Mouse (Mus musculus) limb, embryonic 10.5 days (tissue): Measurements from ENCODE around the gene Mef2d. TPM values are rescaled to one million over a fixed set of nuclear protein-coding genes. Genes with fewer than 3 reads are reported as not detected.

Experiments
- DNase-seq: peaks from one replicate; pipeline ENCODE4 v3.0.0-alpha.2; 2017; ENCODE audit warnings: low spot score
- H3K27ac ChIP-seq: fragments of 300-500 bp; sonication (generic); 2 replicates; pipeline ENCODE4 v1.5.1; 2016; ENCODE audit warnings: mild to moderate bottlenecking
- H3K27me3 ChIP-seq: fragments of 300-500 bp; sonication (generic); 2 replicates; pipeline ENCODE4 v1.6.1; 2016; ENCODE audit warnings: low read depth, mild to moderate bottlenecking; ENCODE audit not compliant: poor library complexity, severe bottlenecking
- H3K36me3 ChIP-seq: fragments of 300-500 bp; sonication (generic); 2 replicates; pipeline ENCODE4 v1.6.1; 2016; ENCODE audit warnings: mild to moderate bottlenecking, moderate library complexity
- H3K4me1 ChIP-seq: fragments of 300-500 bp; sonication (generic); 2 replicates; pipeline ENCODE4 v1.6.1; 2016
- H3K4me3 ChIP-seq: fragments of 300-500 bp; sonication (generic); 2 replicates; pipeline ENCODE4 v1.5.1; 2016; ENCODE audit warnings: mild to moderate bottlenecking, moderate library complexity
- H3K9me3 ChIP-seq: fragments of 300-500 bp; sonication (generic); replicated peaks from 2 replicates; pipeline ENCODE4 v1.6.1; 2016; ENCODE audit warnings: mild to moderate bottlenecking
- WGBS: fragments of 180-500 bp; shearing (Covaris S2); methylation state at CpG from one replicate; pipeline ENCODE4 v1.1.7; 2016; 5-methylcytosine and 5-hydroxymethylcytosine counted together
- polyA plus RNA-seq: library from polyadenylated mRNA; unstranded; fragments of >200 nt; fragmentation: Nextera tagmentation; extraction: Ambion mirVana; gene quantifications from 2 replicates; pipeline ENCODE4 v1.2.1, GENCODE M21; 2016

Mef2d gene
- polyA plus RNA-seq, 1 experiment from 2014 or later: 14.0 TPM

GRCm38 (mm10) chr3:88139243-88140177, 2.7 kb upstream of the Mef2d start:
- H3K27me3 ChIP-seq: 0 out of 2 replicates have a peak, but pooled peaks cover 3% of the 10 kb centered on the region
- H3K4me3 ChIP-seq: peak overlapping the region; percentile 58
- no peak for DNase-seq
- H3K4me1 ChIP-seq: peaks cover 68% of the 10 kb centered on the region
- no peaks in the 10 kb centered on the region for H3K36me3 ChIP-seq
- 18% methylated on average over 25 of the region's 25 CpGs for WGBS
- no peaks in the 10 kb centered on the region for H3K9me3 ChIP-seq
- H3K27ac ChIP-seq: peak overlapping the region; percentile 94

- no peak for DNase-seq
These were observed 1.8 kb upstream of the Mef2d start for GRCm38 (mm10) chr3:88140178-88140902.

GRCm38 (mm10) chr3:88140903-88141430, 1.2 kb upstream of the Mef2d start:
- no peak for DNase-seq
- Histone ChIP-seq H3K4me3 (peak overlapping the region; percentile 94), H3K27ac (peak overlapping the region; percentile 94), H3K36me3 (0 out of 2 replicates have a peak, but pooled peaks cover 3% of the 10 kb centered on the region), H3K27me3 (0 out of 2 replicates have a peak, but pooled peaks cover 3% of the 10 kb centered on the region), H3K9me3 (no peaks in the 10 kb centered on the region), H3K4me1 (peaks cover 82% of the 10 kb centered on the region)
- 31% methylated on average over 6 of the region's 6 CpGs for WGBS

More at GRCm38 (mm10) chr3:88140178-88140902, 1.8 kb upstream of the Mef2d start:
- H3K27ac ChIP-seq: peak overlapping the region; percentile 94
- 0 out of 2 replicates have a peak, but pooled peaks cover 3% of the 10 kb centered on the region for H3K27me3 ChIP-seq
- peak overlapping the region; percentile 94; the same call in 1 of the 2 replicates for H3K4me3 ChIP-seq
- H3K36me3 ChIP-seq: no peaks in the 10 kb centered on the region
- no peaks in the 10 kb centered on the region for H3K9me3 ChIP-seq
- H3K4me1 ChIP-seq: peaks cover 76% of the 10 kb centered on the region
- WGBS: 20% methylated on average over 11 of the region's 11 CpGs

- 0 out of 2 replicates have a peak, but pooled peaks cover 3% of the 10 kb centered on the region for H3K27me3 ChIP-seq
- 8% methylated on average over 9 of the region's 9 CpGs for WGBS
- DNase-seq: peak; percentile 43
These were observed 759 bp upstream of the Mef2d start for GRCm38 (mm10) chr3:88141439-88141786.

GRCm38 (mm10) chr3:88142546-88142915, 359 bp downstream of the Mef2d start:
- 0 out of 2 replicates have a peak, but pooled peaks cover 3% of the 10 kb centered on the region for H3K27me3 ChIP-seq
- WGBS: under 1% methylated on average over 57 of the region's 57 CpGs
- DNase-seq: no peak
- peaks cover 94% of the 10 kb centered on the region for H3K4me1 ChIP-seq
- no peaks in the 10 kb centered on the region for H3K9me3 ChIP-seq
- H3K36me3 ChIP-seq: 0 out of 2 replicates have a peak, but pooled peaks cover 3% of the 10 kb centered on the region
- H3K4me3 ChIP-seq: peak overlapping the region; percentile 94
- peak overlapping the region; percentile 94 for H3K27ac ChIP-seq

More at GRCm38 (mm10) chr3:88141439-88141786, 759 bp upstream of the Mef2d start:
- Histone ChIP-seq H3K4me1 (peaks cover 87% of the 10 kb centered on the region), H3K9me3 (no peaks in the 10 kb centered on the region), H3K4me3 (peak overlapping the region; percentile 94), H3K27ac (peak overlapping the region; percentile 94), H3K36me3 (0 out of 2 replicates have a peak, but pooled peaks cover 3% of the 10 kb centered on the region)

GRCm38 (mm10) chr3:88142916-88143771, 972 bp downstream of the Mef2d start:
- H3K4me1 ChIP-seq: peaks cover 94% of the 10 kb centered on the region
- 0 out of 2 replicates have a peak, but pooled peaks cover 3% of the 10 kb centered on the region for H3K36me3 ChIP-seq
- H3K9me3 ChIP-seq: no peaks in the 10 kb centered on the region
- DNase-seq: peak; percentile 62
- 1% methylated on average over 33 of the region's 33 CpGs for WGBS
- peak overlapping the region; percentile 94 for H3K4me3 ChIP-seq
- H3K27ac ChIP-seq: peak overlapping the region; percentile 94
- 0 out of 2 replicates have a peak, but pooled peaks cover 3% of the 10 kb centered on the region for H3K27me3 ChIP-seq

GRCm38 (mm10) chr3:88143961-88144486, 1.9 kb downstream of the Mef2d start:
- peak overlapping the region; percentile 94 for H3K4me3 ChIP-seq
- H3K36me3 ChIP-seq: 0 out of 2 replicates have a peak, but pooled peaks cover 3% of the 10 kb centered on the region
- H3K9me3 ChIP-seq: no peaks in the 10 kb centered on the region
- 0 out of 2 replicates have a peak, but pooled peaks cover 3% of the 10 kb centered on the region for H3K27me3 ChIP-seq
- peak overlapping the region; percentile 94 for H3K27ac ChIP-seq
- DNase-seq: peak; percentile 41
- WGBS: 31% methylated on average over 5 of the region's 5 CpGs
- peaks cover 99% of the 10 kb centered on the region for H3K4me1 ChIP-seq

GRCm38 (mm10) chr3:88144648-88145410, 2.7 kb downstream of the Mef2d start:
- Histone ChIP-seq H3K36me3 (0 out of 2 replicates have a peak, but pooled peaks cover 3% of the 10 kb centered on the region), H3K9me3 (no peaks in the 10 kb centered on the region), H3K27ac (peak overlapping the region; percentile 94), H3K27me3 (0 out of 2 replicates have a peak, but pooled peaks cover 3% of the 10 kb centered on the region), H3K4me1 (peaks cover 99% of the 10 kb centered on the region), H3K4me3 (peak overlapping the region; percentile 94)
- WGBS: 48% methylated on average over 6 of the region's 6 CpGs
- no peak for DNase-seq

GRCm38 (mm10) chr3:88145411-88145782, 3.2 kb downstream of the Mef2d start:
- Histone ChIP-seq H3K27ac (peak overlapping the region; percentile 94), H3K4me1 (peaks cover 99% of the 10 kb centered on the region), H3K9me3 (no peaks in the 10 kb centered on the region), H3K4me3 (peak overlapping the region; percentile 94), H3K36me3 (0 out of 2 replicates have a peak, but pooled peaks cover 3% of the 10 kb centered on the region), H3K27me3 (no peaks in the 10 kb centered on the region)
- 34% methylated on average over 4 of the region's 4 CpGs for WGBS
- DNase-seq: no peak

GRCm38 (mm10) chr3:88145952-88146351, 3.8 kb downstream of the Mef2d start:
- peak overlapping the region; percentile 94; the same call in 1 of the 2 replicates for H3K4me3 ChIP-seq
- peak overlapping the region; percentile 94 for H3K27ac ChIP-seq
- H3K9me3 ChIP-seq: no peaks in the 10 kb centered on the region
- H3K36me3 ChIP-seq: 0 out of 2 replicates have a peak, but pooled peaks cover 3% of the 10 kb centered on the region
- DNase-seq: no peak
- H3K4me1 ChIP-seq: peaks cover 99% of the 10 kb centered on the region
- H3K27me3 ChIP-seq: no peaks in the 10 kb centered on the region
- WGBS: 71% methylated on average over 5 of the region's 5 CpGs
